In genomic region chr13:43503395-43503850, GRCm38 (mm10) we compare ENCODE assay signal across 8 mouse cellular contexts. TPM values are rescaled to one million over a fixed set of nuclear protein-coding genes. Genes with fewer than 3 reads are reported as not detected.
DNase-seq lines count a peak whose midpoint lies in the region; ATAC-seq and TF ChIP-seq lines count a peak whose summit lies in the region.

No protein-coding gene starts in this region.

- TF ChIP-seq POLR2A in kidney, adult 2 months (IDR thresholded peaks at IDR 0.05; ENCODE audit: low read depth, low read length): no peak

- H3K9me3 ChIP-seq in E14TG2a.4 (ENCODE audit: low read length): no peaks in the 10 kb centered on the region
- H3K9me3 ChIP-seq in lung, embryonic 15.5 days: no peaks in the 10 kb centered on the region

- H3K4me2 ChIP-seq in lung, embryonic 15.5 days: peak overlapping the region; percentile 62

- H3K4me3 ChIP-seq in E14TG2a.4 (replicated peaks; ENCODE audit: low read length): peak overlapping the region; percentile 54
- H3K4me3 ChIP-seq in kidney, adult 2 months (ENCODE audit: insufficient read depth, low read depth, low read length): peak overlapping the region; percentile 33; the same call in 1 of the 2 replicates
- peak overlapping the region; percentile 30 for H3K4me3 ChIP-seq in lung, embryonic 15.5 days

- 12% methylated on average over 19 of the region's 19 CpGs for WGBS in kidney, adult 2 months
- 1% methylated on average over 19 of the region's 19 CpGs for WGBS in lung, embryonic 15.5 days

- H3K36me3 ChIP-seq in E14TG2a.4 (ENCODE audit: insufficient read depth, low read length): no peaks in the 10 kb centered on the region
- no peaks in the 10 kb centered on the region for H3K36me3 ChIP-seq in kidney, adult 2 months (ENCODE audit: control insufficient read depth, insufficient read depth, low read length)
- H3K36me3 ChIP-seq in lung, embryonic 15.5 days: no peaks in the 10 kb centered on the region

- peak; percentile 54 for ATAC-seq in activated CD4-positive, CD25-positive, alpha-beta regulatory T cell, adult 4 months
- peak; percentile 94 for ATAC-seq in lung, embryonic 15.5 days (ENCODE audit: borderline replicate concordance, extremely low read depth, low FRiP score, low TSS enrichment)
- peak; percentile 49; the same call in 1 of the 2 replicates for ATAC-seq in neutrophil, adult 5-6 weeks (ENCODE audit: extremely low read depth, insufficient number of reproducible peaks, low FRiP score, poor library complexity, severe bottlenecking)
- ATAC-seq in erythroid progenitor cell, adult 5-6 weeks (replicated peaks; ENCODE audit: low FRiP score, poor library complexity, severe bottlenecking): no peak

- H3K9ac ChIP-seq in lung, embryonic 15.5 days: peak overlapping the region; percentile 23

- DNase-seq in forelimb bud, embryonic 11.5 days (ENCODE audit: low read depth, low spot score): peak; percentile 46
- DNase-seq in kidney, adult 2 months: peak; percentile 51
- no peak for DNase-seq in c-Kit-positive CD71-positive TER-119-positive erythroid progenitor cells, embryonic 14.5 days (ENCODE audit: low spot score)

- no peak overlapping the region for H3K27ac ChIP-seq in kidney, adult 2 months (ENCODE audit: insufficient read depth, low read depth, low read length)
- H3K27ac ChIP-seq in lung, embryonic 15.5 days: peak overlapping the region; percentile 77

- H3K4me1 ChIP-seq in E14TG2a.4 (replicated peaks; ENCODE audit: low read depth, low read length): peaks cover 54% of the 10 kb centered on the region
- H3K4me1 ChIP-seq in kidney, adult 2 months (ENCODE audit: control insufficient read depth, insufficient read depth, low read length): peaks cover 8% of the 10 kb centered on the region; the same call in 1 of the 2 replicates
- peaks cover 19% of the 10 kb centered on the region for H3K4me1 ChIP-seq in lung, embryonic 15.5 days

- TF ChIP-seq CTCF in E14TG2a.4 (conservative IDR thresholded peaks at IDR 0.05; ENCODE audit: low read length): no peak
- no peak for TF ChIP-seq CTCF in kidney, adult 2 months (conservative IDR thresholded peaks at IDR 0.05; ENCODE audit: insufficient read depth, insufficient read length, low read depth, low read length)

- H3K27me3 ChIP-seq in E14TG2a.4 (ENCODE audit: insufficient read depth, low read length): no peaks in the 10 kb centered on the region
- H3K27me3 ChIP-seq in kidney, adult 2 months (replicated peaks; ENCODE audit: control insufficient read depth, insufficient read depth, low read length): no peaks in the 10 kb centered on the region
- H3K27me3 ChIP-seq in lung, embryonic 15.5 days: no peaks in the 10 kb centered on the region

RNA-seq across cellular contexts. Expression of gene Ranbp9, which starts 22.3 kb away (rescaled TPM):
- polyA plus RNA-seq in activated CD4-positive, CD25-positive, alpha-beta regulatory T cell, adult 4 months (2017; shearing (Covaris generic)): 10 to 100 TPM; 28.5 to 32.8 TPM
- polyA plus RNA-seq in kidney, adult 2 months (2012; rRNA removed): 11.4 and 15.4 TPM in 2 replicates
- polyA plus RNA-seq in lung, embryonic 15.5 days (2015; fragmentation: Nextera tagmentation; extraction: Ambion mirVana): 8.1 and 9.2 TPM in 2 replicates
- 94.4 and 100 TPM in 2 replicates for total RNA-seq in neutrophil, adult 5-6 weeks (2017)
- total RNA-seq in erythroid progenitor cell, adult 5-6 weeks (2015; ENCODE audit: low replicate concordance): 23.9 and 51.9 TPM in 2 replicates
- 41.1 and 43.3 TPM in 2 replicates for total RNA-seq in erythroid progenitor cell, adult 5-6 weeks (2017; ENCODE audit: low replicate concordance)

RNA-seq across cellular contexts. Expression of gene Mcur1, which starts 56.6 kb away (rescaled TPM):
- polyA plus RNA-seq in activated CD4-positive, CD25-positive, alpha-beta regulatory T cell, adult 4 months (2017; shearing (Covaris generic)): 10 to 100 TPM; 11.0 to 11.2 TPM
- polyA plus RNA-seq in kidney, adult 2 months (2012; rRNA removed): 87.2 and 91.7 TPM in 2 replicates
- polyA plus RNA-seq in lung, embryonic 15.5 days (2015; fragmentation: Nextera tagmentation; extraction: Ambion mirVana): 16.2 and 17.9 TPM in 2 replicates
- total RNA-seq in neutrophil, adult 5-6 weeks (2017): 24.2 and 32.5 TPM in 2 replicates
- 8.6 and 11.3 TPM in 2 replicates for total RNA-seq in erythroid progenitor cell, adult 5-6 weeks (2015; ENCODE audit: low replicate concordance)
- total RNA-seq in erythroid progenitor cell, adult 5-6 weeks (2017; ENCODE audit: low replicate concordance): 4.7 and 16.6 TPM in 2 replicates
